Mouse (Mus musculus): ENCODE measurements around the gene Plekha3. TPM values are rescaled to one million over a fixed set of nuclear protein-coding genes. Genes with fewer than 3 reads are reported as not detected.
A peak's percentile ranks its signal among the peaks of the same experiment; 100 is the strongest.

The Plekha3 gene
- polyA plus RNA-seq, 1 experiment from 2014 or later: 11.5 TPM

DNA sequence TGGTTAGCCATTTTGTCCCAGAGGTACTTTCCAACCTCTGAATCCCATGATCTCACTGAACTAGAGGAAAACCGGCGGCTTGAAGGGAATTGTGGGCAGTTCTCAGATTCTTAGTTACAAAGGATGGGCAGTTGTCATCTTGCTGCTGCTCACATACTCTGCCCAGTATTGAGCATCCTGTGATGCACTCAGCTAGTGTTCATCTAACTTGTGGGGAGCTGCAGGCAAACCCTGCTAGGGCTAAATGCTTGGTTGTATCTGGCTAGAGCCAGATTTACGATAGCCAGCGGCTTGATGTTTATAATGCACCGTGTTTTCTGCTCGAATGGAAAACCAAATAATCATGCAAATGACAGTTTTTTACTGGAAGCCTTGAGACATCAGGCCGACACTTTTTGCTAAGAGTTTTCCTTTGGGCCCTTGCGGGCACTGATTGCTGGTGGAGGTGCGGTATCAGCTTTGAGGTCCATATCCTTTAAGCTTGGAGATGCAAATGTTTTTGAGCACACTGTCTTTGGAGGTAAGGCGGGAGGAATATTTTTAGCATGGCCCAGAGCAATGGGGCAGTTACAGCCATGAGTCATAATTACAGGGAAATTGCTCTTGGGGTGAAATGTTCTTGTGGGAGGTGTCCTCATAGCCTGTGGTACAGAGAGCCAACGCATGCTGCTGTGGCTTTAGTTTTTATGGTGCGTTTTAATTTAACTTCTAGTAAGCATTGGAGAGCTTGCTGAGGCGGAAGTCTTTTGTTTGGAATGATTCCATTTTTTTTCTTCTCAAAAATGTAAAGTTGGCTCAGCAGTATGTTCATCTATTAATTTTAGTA is 1.5 kb downstream of the Plekha3 start:
- peak overlapping the region; percentile 90 for H3K4me3 ChIP-seq (replicated peaks)
- 0 out of 2 replicates have a peak overlapping the region, but pooled peaks have one; percentile 82 for H3K9ac ChIP-seq
- H3K27me3 ChIP-seq: no peaks in the 10 kb centered on the region
- no peak for ATAC-seq (ENCODE audit: insufficient number of reproducible peaks, low FRiP score, low TSS enrichment, low read depth)
- WGBS: 51% methylated on average over 13 of the region's 13 CpGs
- peak overlapping the region; percentile 71 for H3K4me2 ChIP-seq (replicated peaks)
- H3K36me3 ChIP-seq: 0 out of 2 replicates have a peak, but pooled peaks cover under 1% of the 10 kb centered on the region
- 0 out of 2 replicates have a peak overlapping the region, but pooled peaks have one; percentile 17 for H3K27ac ChIP-seq (replicated peaks)
- H3K9me3 ChIP-seq (replicated peaks): no peaks in the 10 kb centered on the region
- H3K4me1 ChIP-seq: peaks cover 24% of the 10 kb centered on the region

DNA sequence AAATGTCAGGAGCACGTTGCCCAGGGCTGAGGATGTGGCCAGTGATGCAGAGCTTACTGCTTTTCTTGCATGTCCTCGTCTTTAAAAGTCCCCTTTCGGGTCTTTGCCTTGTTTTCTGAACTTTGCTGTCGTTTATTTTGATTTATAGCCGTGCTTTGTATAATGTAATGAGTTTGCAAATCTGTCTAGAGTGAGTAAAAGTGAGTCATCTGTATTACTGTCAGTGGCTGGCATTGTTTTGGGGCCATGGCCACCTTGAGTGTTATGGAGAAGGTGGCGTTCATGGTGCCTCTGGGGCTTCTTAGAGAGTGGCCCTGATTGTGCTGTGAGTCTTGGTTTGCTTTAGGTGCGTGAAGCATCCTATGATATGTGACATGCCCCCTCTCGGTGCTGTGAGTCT is 7.2 kb downstream of the Plekha3 start:
- H3K27ac ChIP-seq (replicated peaks): no peak overlapping the region
- no peak overlapping the region for H3K4me2 ChIP-seq (replicated peaks)
- ATAC-seq (ENCODE audit: insufficient number of reproducible peaks, low FRiP score, low TSS enrichment, low read depth): no peak
- WGBS: 95% methylated on average over 8 of the region's 8 CpGs
- H3K27me3 ChIP-seq: no peaks in the 10 kb centered on the region
- peaks cover 53% of the 10 kb centered on the region for H3K36me3 ChIP-seq
- no peaks in the 10 kb centered on the region for H3K4me1 ChIP-seq
- H3K9ac ChIP-seq: no peak overlapping the region
- no peaks in the 10 kb centered on the region for H3K9me3 ChIP-seq (replicated peaks)
- no peak overlapping the region for H3K4me3 ChIP-seq (replicated peaks)

DNA sequence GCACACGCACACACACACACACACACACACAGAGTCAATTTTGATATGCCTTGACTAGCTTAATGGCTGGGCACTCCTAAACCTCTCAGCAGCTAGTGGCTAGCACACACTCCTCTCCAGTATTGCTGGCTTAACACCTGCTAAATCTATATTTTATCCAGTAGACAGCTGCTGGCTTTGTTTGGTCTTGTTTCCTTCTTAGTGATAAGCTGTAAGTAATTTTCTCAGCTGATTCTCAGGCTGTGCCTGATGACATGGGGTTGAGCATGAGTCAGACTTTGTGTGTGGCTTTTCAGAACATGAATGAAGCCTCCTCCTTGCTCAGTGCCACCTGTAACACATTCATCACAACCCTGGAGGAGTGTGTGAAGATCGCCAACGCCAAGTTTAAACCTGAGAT is 11.9 kb downstream of the Plekha3 start:
- 90% methylated on average over 3 of the region's 3 CpGs for WGBS
- ATAC-seq (ENCODE audit: insufficient number of reproducible peaks, low FRiP score, low TSS enrichment, low read depth): no peak

DNA sequence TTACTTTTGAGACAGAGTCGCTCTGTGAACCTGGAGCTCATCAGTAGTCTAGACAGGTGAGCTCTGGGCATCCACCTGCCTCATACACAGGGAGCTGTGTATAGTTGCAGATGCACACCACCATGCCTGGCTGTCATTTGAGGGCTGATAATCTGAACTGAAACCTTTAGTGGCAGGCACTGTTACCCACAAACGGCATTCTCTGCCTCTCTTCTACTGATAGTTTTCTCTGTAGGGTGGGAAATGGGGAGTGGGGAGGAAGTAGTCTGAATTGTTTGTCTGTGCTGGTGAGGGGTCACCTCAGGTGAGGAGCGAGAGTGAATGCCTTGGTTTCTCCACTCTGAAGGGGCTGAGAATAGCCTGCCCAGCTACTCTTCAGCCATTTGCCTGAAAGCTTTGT is 12.5 kb downstream of the Plekha3 start:
- Histone ChIP-seq H3K27ac (replicated peaks) (no peak overlapping the region), H3K4me1 (no peaks in the 10 kb centered on the region), H3K9ac (no peak overlapping the region), H3K4me3 (replicated peaks) (no peak overlapping the region), H3K36me3 (peaks cover 78% of the 10 kb centered on the region), H3K9me3 (replicated peaks) (no peaks in the 10 kb centered on the region), H3K27me3 (no peaks in the 10 kb centered on the region), H3K4me2 (replicated peaks) (no peak overlapping the region)
- WGBS: 67% methylated on average over 3 of the region's 3 CpGs
- ATAC-seq (ENCODE audit: insufficient number of reproducible peaks, low FRiP score, low TSS enrichment, low read depth): no peak

More for the DNA sequence above, 11.9 kb downstream of the Plekha3 start:
- no peak overlapping the region for H3K9ac ChIP-seq
- no peaks in the 10 kb centered on the region for H3K4me1 ChIP-seq
- H3K9me3 ChIP-seq (replicated peaks): no peaks in the 10 kb centered on the region
- H3K27ac ChIP-seq (replicated peaks): no peak overlapping the region
- H3K4me2 ChIP-seq (replicated peaks): no peak overlapping the region
- H3K4me3 ChIP-seq (replicated peaks): no peak overlapping the region
- no peaks in the 10 kb centered on the region for H3K27me3 ChIP-seq
- H3K36me3 ChIP-seq: peaks cover 78% of the 10 kb centered on the region

DNA sequence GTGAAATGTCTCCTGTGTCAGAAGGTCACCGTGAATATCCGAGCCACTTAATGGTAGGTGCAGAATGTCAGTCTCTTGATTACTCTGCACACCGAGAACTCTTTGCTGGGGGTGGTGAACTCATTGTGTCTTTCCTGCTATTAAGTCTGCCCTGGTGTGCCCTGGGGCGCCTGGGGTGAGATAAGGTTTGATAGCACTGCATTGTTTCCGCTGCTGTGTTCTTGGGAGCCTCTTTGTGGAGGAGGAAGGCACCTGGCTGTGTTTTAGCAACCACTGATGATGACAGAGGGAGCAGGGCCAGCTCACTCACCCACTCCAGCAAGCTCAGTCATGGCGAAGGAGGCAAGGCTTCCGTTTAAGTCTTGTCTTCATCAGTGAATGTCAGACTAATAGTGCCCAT is 13.1 kb downstream of the Plekha3 start:
- Histone ChIP-seq H3K36me3 (peaks cover 77% of the 10 kb centered on the region), H3K27ac (replicated peaks) (no peak overlapping the region), H3K4me1 (no peaks in the 10 kb centered on the region), H3K27me3 (no peaks in the 10 kb centered on the region), H3K4me3 (replicated peaks) (no peak overlapping the region), H3K9ac (no peak overlapping the region), H3K9me3 (replicated peaks) (no peaks in the 10 kb centered on the region), H3K4me2 (replicated peaks) (no peak overlapping the region)
- ATAC-seq (ENCODE audit: insufficient number of reproducible peaks, low FRiP score, low TSS enrichment, low read depth): no peak
- 57% methylated on average over 7 of the region's 7 CpGs for WGBS

DNA sequence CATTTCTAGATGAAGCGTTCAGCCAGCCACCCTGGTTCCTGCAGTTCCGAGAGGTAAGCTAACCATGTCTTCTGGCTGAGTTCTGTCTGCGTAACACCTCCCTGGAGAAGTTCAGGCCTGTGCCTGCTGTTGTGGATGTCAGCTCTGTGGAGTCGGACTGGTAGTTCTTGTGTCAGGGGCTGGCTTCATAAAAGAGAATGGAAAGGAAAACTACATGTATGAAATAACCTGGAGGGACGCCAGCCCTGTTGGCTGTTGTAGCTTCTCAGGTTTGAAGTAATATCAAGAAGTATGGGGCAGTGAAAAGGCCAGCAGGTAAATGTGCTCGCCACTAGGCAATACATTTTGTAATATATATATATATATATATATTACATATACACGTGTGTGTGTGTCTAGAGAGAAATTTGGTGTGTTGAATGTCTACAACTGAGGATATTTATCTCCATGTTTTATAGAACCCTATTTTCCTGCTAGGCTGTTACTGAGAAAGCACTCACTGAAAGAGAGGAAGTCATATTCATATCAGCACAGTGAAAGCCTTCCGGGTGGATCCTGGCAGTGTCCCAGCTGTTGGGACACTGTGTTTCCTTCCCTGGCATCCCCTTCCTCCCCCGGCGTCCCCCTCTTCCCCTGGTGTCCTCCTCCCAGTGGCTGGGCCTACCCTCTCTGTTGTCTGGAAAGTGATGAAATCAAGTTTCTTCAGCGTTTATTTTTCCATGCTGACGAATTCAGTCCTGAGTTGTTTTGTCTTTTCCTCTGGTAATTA is 15.5 kb downstream of the Plekha3 start:
- Histone ChIP-seq H3K4me1 (no peaks in the 10 kb centered on the region), H3K4me2 (replicated peaks) (no peak overlapping the region), H3K27me3 (no peaks in the 10 kb centered on the region), H3K4me3 (replicated peaks) (no peak overlapping the region), H3K36me3 (peaks cover 77% of the 10 kb centered on the region), H3K27ac (replicated peaks) (no peak overlapping the region), H3K9ac (no peak overlapping the region), H3K9me3 (replicated peaks) (no peaks in the 10 kb centered on the region)
- no peak for ATAC-seq (ENCODE audit: insufficient number of reproducible peaks, low FRiP score, low TSS enrichment, low read depth)
- 74% methylated on average over 12 of the region's 12 CpGs for WGBS

DNA sequence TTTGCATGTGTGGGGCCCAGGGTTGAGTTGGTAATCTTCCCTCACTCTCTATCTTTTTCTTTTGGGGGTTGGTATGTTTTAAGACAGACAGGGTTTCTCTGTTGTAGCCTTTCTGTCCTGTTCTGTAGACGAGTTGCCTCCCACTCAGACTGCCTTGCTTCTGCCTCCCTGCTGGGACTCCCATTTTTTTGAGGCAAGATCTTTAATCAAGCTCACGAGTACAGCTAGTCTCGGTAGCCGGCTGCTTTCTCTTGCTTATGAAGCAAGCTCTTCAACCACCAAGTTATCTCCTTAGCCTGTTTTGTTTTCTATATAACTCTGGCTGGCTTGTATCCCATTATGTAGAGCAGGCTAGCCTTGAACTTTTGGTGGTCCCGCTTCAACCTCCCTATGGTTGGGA is 18.7 kb downstream of the Plekha3 start:
- no peak for ATAC-seq (ENCODE audit: insufficient number of reproducible peaks, low FRiP score, low TSS enrichment, low read depth)
- H3K4me3 ChIP-seq (replicated peaks): no peak overlapping the region
- H3K36me3 ChIP-seq: peaks cover 56% of the 10 kb centered on the region
- H3K27ac ChIP-seq (replicated peaks): no peak overlapping the region
- no peaks in the 10 kb centered on the region for H3K4me1 ChIP-seq
- 94% methylated on average over 5 of the region's 5 CpGs for WGBS
- no peaks in the 10 kb centered on the region for H3K9me3 ChIP-seq (replicated peaks)
- H3K4me2 ChIP-seq (replicated peaks): no peak overlapping the region
- H3K27me3 ChIP-seq: no peaks in the 10 kb centered on the region
- H3K9ac ChIP-seq: no peak overlapping the region

DNA sequence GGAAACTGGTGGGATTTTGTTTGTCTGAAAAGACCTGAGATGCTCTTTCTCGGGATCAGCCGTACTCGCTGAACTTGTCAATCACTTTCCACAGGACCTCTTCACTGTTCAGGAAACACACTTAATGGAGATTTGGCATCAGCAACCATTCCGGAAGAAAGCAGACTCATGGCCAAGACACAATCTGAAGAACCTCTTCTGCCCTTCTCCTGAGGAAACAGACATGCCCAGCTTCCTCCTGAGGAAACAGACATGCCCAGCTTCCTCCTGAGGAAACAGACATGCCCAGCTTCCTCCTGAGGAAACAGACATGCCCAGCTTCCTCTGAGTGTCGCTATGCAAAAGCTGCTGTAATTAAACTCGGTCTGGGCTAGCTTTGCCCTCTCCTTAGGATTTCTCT is 20.2 kb downstream of the Plekha3 start:
- Histone ChIP-seq H3K4me2 (replicated peaks) (no peak overlapping the region), H3K27me3 (no peaks in the 10 kb centered on the region), H3K9me3 (replicated peaks) (no peaks in the 10 kb centered on the region), H3K27ac (replicated peaks) (no peak overlapping the region), H3K4me1 (no peaks in the 10 kb centered on the region), H3K9ac (no peak overlapping the region), H3K4me3 (replicated peaks) (no peak overlapping the region), H3K36me3 (peaks cover 55% of the 10 kb centered on the region)
- no peak for ATAC-seq (ENCODE audit: insufficient number of reproducible peaks, low FRiP score, low TSS enrichment, low read depth)
- WGBS: 85% methylated on average over 6 of the region's 6 CpGs

DNA sequence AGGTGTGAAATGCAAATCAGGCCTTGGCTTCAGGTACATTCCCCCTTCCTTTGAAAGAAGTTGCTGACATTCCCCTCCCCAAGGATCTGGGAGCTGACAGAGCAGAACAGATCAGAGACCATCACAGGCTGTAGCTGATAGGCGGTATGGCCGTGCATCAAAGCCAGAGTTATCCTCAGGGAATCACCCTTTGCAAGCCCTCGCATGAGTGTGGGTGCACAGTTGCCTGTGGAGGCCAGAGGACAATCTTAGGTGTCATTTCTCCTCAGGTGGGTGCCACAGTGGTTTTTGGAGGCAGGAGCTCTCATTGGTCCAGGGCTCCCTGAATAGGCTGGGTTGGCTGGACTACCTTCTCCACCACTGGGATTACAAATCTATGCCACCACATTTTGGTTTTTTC is 27.1 kb downstream of the Plekha3 start:
- no peak overlapping the region for H3K9ac ChIP-seq
- no peaks in the 10 kb centered on the region for H3K4me1 ChIP-seq
- WGBS: 82% methylated on average over 3 of the region's 3 CpGs
- H3K4me3 ChIP-seq (replicated peaks): no peak overlapping the region
- ATAC-seq (ENCODE audit: insufficient number of reproducible peaks, low FRiP score, low TSS enrichment, low read depth): no peak
- no peak overlapping the region for H3K27ac ChIP-seq (replicated peaks)
- no peak overlapping the region for H3K4me2 ChIP-seq (replicated peaks)
- no peaks in the 10 kb centered on the region for H3K27me3 ChIP-seq
- H3K36me3 ChIP-seq: peaks cover 13% of the 10 kb centered on the region
- H3K9me3 ChIP-seq (replicated peaks): no peaks in the 10 kb centered on the region

DNA sequence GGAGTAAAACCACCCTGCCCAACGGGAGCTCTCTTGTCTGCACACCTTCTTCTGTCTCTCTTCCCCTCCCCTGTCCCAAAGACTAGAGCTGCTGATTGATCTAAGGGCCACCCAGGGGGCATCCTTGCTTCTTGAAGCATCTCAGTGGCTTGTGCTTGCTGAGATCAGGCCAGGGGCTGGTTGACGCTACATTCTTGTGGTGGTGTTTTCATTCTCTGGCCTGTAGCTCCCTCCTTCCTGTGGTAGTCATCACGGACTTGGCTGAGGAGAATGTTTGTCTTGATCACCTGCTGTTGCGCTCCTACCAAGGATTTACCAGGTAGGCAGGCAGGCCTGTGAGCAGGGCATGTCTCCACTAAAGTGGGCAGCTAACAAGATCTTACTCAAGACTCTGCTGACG is 27.7 kb downstream of the Plekha3 start:
- no peaks in the 10 kb centered on the region for H3K9me3 ChIP-seq (replicated peaks)
- H3K36me3 ChIP-seq: peaks cover 7% of the 10 kb centered on the region; the same call in 1 of the 2 replicates
- H3K4me3 ChIP-seq (replicated peaks): no peak overlapping the region
- H3K4me1 ChIP-seq: no peaks in the 10 kb centered on the region
- ATAC-seq (ENCODE audit: insufficient number of reproducible peaks, low FRiP score, low TSS enrichment, low read depth): no peak
- no peaks in the 10 kb centered on the region for H3K27me3 ChIP-seq
- H3K27ac ChIP-seq (replicated peaks): no peak overlapping the region
- 84% methylated on average over 5 of the region's 5 CpGs for WGBS
- no peak overlapping the region for H3K9ac ChIP-seq
- no peak overlapping the region for H3K4me2 ChIP-seq (replicated peaks)

DNA sequence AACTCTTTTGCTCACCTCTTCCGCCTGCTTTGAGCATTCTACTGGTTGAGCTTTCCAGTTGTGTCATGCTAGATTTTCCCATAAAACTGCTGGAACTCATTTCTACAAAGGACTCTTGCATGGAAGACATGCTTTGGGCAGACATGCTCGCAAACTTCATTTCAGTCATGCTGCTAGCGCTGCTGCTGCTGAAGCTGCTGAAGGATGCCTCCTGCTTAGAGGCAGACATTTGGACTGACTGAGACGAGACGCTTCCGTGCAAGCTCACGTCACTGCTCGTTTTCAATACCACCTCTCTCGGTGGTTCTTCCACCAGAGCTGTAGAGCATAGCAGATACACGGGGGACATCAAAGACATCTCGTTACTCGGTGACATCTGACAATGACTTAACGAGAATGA is 30.6 kb downstream of the Plekha3 start:
- WGBS: 86% methylated on average over 13 of the region's 13 CpGs
- no peak for ATAC-seq (ENCODE audit: insufficient number of reproducible peaks, low FRiP score, low TSS enrichment, low read depth)

More for the DNA sequence above, 30.6 kb downstream of the Plekha3 start:
- H3K4me1 ChIP-seq: no peaks in the 10 kb centered on the region
- H3K27me3 ChIP-seq: no peaks in the 10 kb centered on the region
- H3K9ac ChIP-seq: no peak overlapping the region
- H3K36me3 ChIP-seq: peaks cover 19% of the 10 kb centered on the region; the same call in 1 of the 2 replicates
- no peak overlapping the region for H3K4me3 ChIP-seq (replicated peaks)
- H3K27ac ChIP-seq (replicated peaks): no peak overlapping the region
- 0 out of 2 replicates have a peak, but pooled peaks cover under 1% of the 10 kb centered on the region for H3K9me3 ChIP-seq (replicated peaks)
- H3K4me2 ChIP-seq (replicated peaks): no peak overlapping the region
